Mouse (Mus musculus): Measurements from ENCODE around the gene Nup160. TPM values are rescaled to one million over a fixed set of nuclear protein-coding genes. Genes with fewer than 3 reads are reported as not detected.

Gene Nup160
- polyA plus RNA-seq, 1 experiment = 4.9 TPM

GRCm38 (mm10) chr2:90649965-90650364 lies 27.1 kb upstream of the Nup160 start:
- DNase-seq = peak; percentile 12
- H3K4me3 ChIP-seq (ENCODE audit: insufficient read depth, low read depth, low read length) = no peak overlapping the region
- H3K36me3 ChIP-seq (ENCODE audit: control insufficient read depth, insufficient read depth, low read length) = no peaks in the 10 kb centered on the region
- H3K27me3 ChIP-seq (replicated peaks; ENCODE audit: control insufficient read depth, insufficient read depth, low read length) = no peaks in the 10 kb centered on the region
- no peaks in the 10 kb centered on the region for H3K4me1 ChIP-seq (ENCODE audit: control insufficient read depth, insufficient read depth, low read length)
- 77% methylated on average over 4 of the region's 4 CpGs for WGBS
- TF ChIP-seq CTCF (conservative IDR thresholded peaks at IDR 0.05; ENCODE audit: insufficient read depth, insufficient read length, low read depth, low read length) (no peak), POLR2A (IDR thresholded peaks at IDR 0.05; ENCODE audit: low read depth, low read length) (no peak)
- H3K27ac ChIP-seq (ENCODE audit: insufficient read depth, low read depth, low read length) = no peak overlapping the region

GRCm38 (mm10) chr2:90652101-90652500 lies 24.9 kb upstream of the Nup160 start:
- Histone ChIP-seq H3K27ac (ENCODE audit: insufficient read depth, low read depth, low read length) (no peak overlapping the region), H3K36me3 (ENCODE audit: control insufficient read depth, insufficient read depth, low read length) (no peaks in the 10 kb centered on the region), H3K4me3 (ENCODE audit: insufficient read depth, low read depth, low read length) (no peak overlapping the region), H3K4me1 (ENCODE audit: control insufficient read depth, insufficient read depth, low read length) (no peaks in the 10 kb centered on the region), H3K27me3 (replicated peaks; ENCODE audit: control insufficient read depth, insufficient read depth, low read length) (no peaks in the 10 kb centered on the region)
- DNase-seq = no peak
- TF ChIP-seq POLR2A (IDR thresholded peaks at IDR 0.05; ENCODE audit: low read depth, low read length) (no peak), CTCF (conservative IDR thresholded peaks at IDR 0.05; ENCODE audit: insufficient read depth, insufficient read length, low read depth, low read length) (no peak)
- WGBS = 59% methylated on average over 9 of the region's 10 CpGs

GRCm38 (mm10) chr2:90652993-90653392 lies 24.0 kb upstream of the Nup160 start:
- 53% methylated on average over 4 of the region's 4 CpGs for WGBS
- no peak for DNase-seq
- Histone ChIP-seq H3K27me3 (replicated peaks; ENCODE audit: control insufficient read depth, insufficient read depth, low read length) (no peaks in the 10 kb centered on the region), H3K4me1 (ENCODE audit: control insufficient read depth, insufficient read depth, low read length) (no peaks in the 10 kb centered on the region), H3K4me3 (ENCODE audit: insufficient read depth, low read depth, low read length) (no peak overlapping the region), H3K36me3 (ENCODE audit: control insufficient read depth, insufficient read depth, low read length) (no peaks in the 10 kb centered on the region), H3K27ac (ENCODE audit: insufficient read depth, low read depth, low read length) (no peak overlapping the region)
- TF ChIP-seq CTCF (conservative IDR thresholded peaks at IDR 0.05; ENCODE audit: insufficient read depth, insufficient read length, low read depth, low read length) (no peak), POLR2A (IDR thresholded peaks at IDR 0.05; ENCODE audit: low read depth, low read length) (no peak)

GRCm38 (mm10) chr2:90655449-90655848 lies 21.6 kb upstream of the Nup160 start:
- DNase-seq = no peak
- Histone ChIP-seq H3K36me3 (ENCODE audit: control insufficient read depth, insufficient read depth, low read length) (no peaks in the 10 kb centered on the region), H3K4me3 (ENCODE audit: insufficient read depth, low read depth, low read length) (no peak overlapping the region), H3K27me3 (replicated peaks; ENCODE audit: control insufficient read depth, insufficient read depth, low read length) (no peaks in the 10 kb centered on the region), H3K4me1 (ENCODE audit: control insufficient read depth, insufficient read depth, low read length) (no peaks in the 10 kb centered on the region), H3K27ac (ENCODE audit: insufficient read depth, low read depth, low read length) (no peak overlapping the region)
- no peak for TF ChIP-seq CTCF (conservative IDR thresholded peaks at IDR 0.05; ENCODE audit: insufficient read depth, insufficient read length, low read depth, low read length)
- no peak for TF ChIP-seq POLR2A (IDR thresholded peaks at IDR 0.05; ENCODE audit: low read depth, low read length)
- 57% methylated on average over 6 of the region's 6 CpGs for WGBS

GRCm38 (mm10) chr2:90658613-90659012 lies 18.4 kb upstream of the Nup160 start:
- TF ChIP-seq CTCF (conservative IDR thresholded peaks at IDR 0.05; ENCODE audit: insufficient read depth, insufficient read length, low read depth, low read length) (no peak), POLR2A (IDR thresholded peaks at IDR 0.05; ENCODE audit: low read depth, low read length) (no peak)
- Histone ChIP-seq H3K4me1 (ENCODE audit: control insufficient read depth, insufficient read depth, low read length) (no peaks in the 10 kb centered on the region; the same call in 1 of the 2 replicates), H3K36me3 (ENCODE audit: control insufficient read depth, insufficient read depth, low read length) (no peaks in the 10 kb centered on the region), H3K27me3 (replicated peaks; ENCODE audit: control insufficient read depth, insufficient read depth, low read length) (no peaks in the 10 kb centered on the region), H3K27ac (ENCODE audit: insufficient read depth, low read depth, low read length) (no peak overlapping the region), H3K4me3 (ENCODE audit: insufficient read depth, low read depth, low read length) (no peak overlapping the region)
- 76% methylated on average over 4 of the region's 4 CpGs for WGBS
- DNase-seq = no peak

- H3K4me1 ChIP-seq (ENCODE audit: control insufficient read depth, insufficient read depth, low read length) = no peaks in the 10 kb centered on the region; the same call in 1 of the 2 replicates
- TF ChIP-seq POLR2A (IDR thresholded peaks at IDR 0.05; ENCODE audit: low read depth, low read length) (no peak), CTCF (conservative IDR thresholded peaks at IDR 0.05; ENCODE audit: insufficient read depth, insufficient read length, low read depth, low read length) (no peak)
- no peak for DNase-seq
- H3K36me3 ChIP-seq (ENCODE audit: control insufficient read depth, insufficient read depth, low read length) = no peaks in the 10 kb centered on the region
- H3K27ac ChIP-seq (ENCODE audit: insufficient read depth, low read depth, low read length) = no peak overlapping the region
- H3K4me3 ChIP-seq (ENCODE audit: insufficient read depth, low read depth, low read length) = no peak overlapping the region
- 97% methylated on average over 1 of the region's 1 CpGs for WGBS
- no peaks in the 10 kb centered on the region for H3K27me3 ChIP-seq (replicated peaks; ENCODE audit: control insufficient read depth, insufficient read depth, low read length)
Measured at GRCm38 (mm10) chr2:90659016-90659415, 18.0 kb upstream of the Nup160 start.

GRCm38 (mm10) chr2:90659639-90660038 lies 17.4 kb upstream of the Nup160 start:
- H3K4me3 ChIP-seq (ENCODE audit: insufficient read depth, low read depth, low read length) = no peak overlapping the region
- no peak for TF ChIP-seq POLR2A (IDR thresholded peaks at IDR 0.05; ENCODE audit: low read depth, low read length)
- TF ChIP-seq CTCF (conservative IDR thresholded peaks at IDR 0.05; ENCODE audit: insufficient read depth, insufficient read length, low read depth, low read length) = no peak
- no peaks in the 10 kb centered on the region for H3K27me3 ChIP-seq (replicated peaks; ENCODE audit: control insufficient read depth, insufficient read depth, low read length)
- no peaks in the 10 kb centered on the region for H3K36me3 ChIP-seq (ENCODE audit: control insufficient read depth, insufficient read depth, low read length)
- no peak for DNase-seq
- no peaks in the 10 kb centered on the region; the same call in 1 of the 2 replicates for H3K4me1 ChIP-seq (ENCODE audit: control insufficient read depth, insufficient read depth, low read length)
- 83% methylated on average over 3 of the region's 3 CpGs for WGBS
- H3K27ac ChIP-seq (ENCODE audit: insufficient read depth, low read depth, low read length) = no peak overlapping the region
